Mouse (Mus musculus) forebrain, embryonic 12.5 days (tissue): ENCODE data around the gene Efcab11. TPM values are rescaled to one million over a fixed set of nuclear protein-coding genes. Genes with fewer than 3 reads are reported as not detected.

Experiments used
- ATAC-seq: fragments of 200-750 bp; cut with Nextera tagmentation; 2 replicates; pipeline ENCODE4 v1.8.0; 2017; ENCODE audit warnings: moderate TSS enrichment; ENCODE audit not compliant: low FRiP score
- H3K27ac ChIP-seq: fragments of 300-500 bp; sonication (generic); 2 replicates; pipeline ENCODE4 v1.5.1; 2016; ENCODE audit warnings: mild to moderate bottlenecking
- H3K27me3 ChIP-seq: fragments of 300-500 bp; sonication (generic); 2 replicates; pipeline ENCODE4 v1.6.1; 2016; ENCODE audit warnings: mild to moderate bottlenecking
- H3K36me3 ChIP-seq: fragments of 300-500 bp; sonication (generic); replicated peaks from 2 replicates; pipeline ENCODE4 v1.6.1; 2016; ENCODE audit warnings: mild to moderate bottlenecking
- H3K4me1 ChIP-seq: fragments of 300-500 bp; sonication (generic); 2 replicates; pipeline ENCODE4 v1.6.1; 2016
- H3K4me2 ChIP-seq: fragments of 300-500 bp; sonication (generic); 2 replicates; pipeline ENCODE4 v1.6.1; 2016; ENCODE audit warnings: mild to moderate bottlenecking, moderate library complexity
- H3K4me3 ChIP-seq: fragments of 300-500 bp; sonication (generic); replicated peaks from 2 replicates; pipeline ENCODE4 v1.5.1; 2016; ENCODE audit warnings: mild to moderate bottlenecking
- H3K9ac ChIP-seq: fragments of 300-500 bp; sonication (generic); 2 replicates; pipeline ENCODE4 v1.6.1; 2016; ENCODE audit warnings: mild to moderate bottlenecking
- H3K9me3 ChIP-seq: fragments of 300-500 bp; sonication (generic); 2 replicates; pipeline ENCODE4 v1.6.1; 2016
- WGBS: fragments of 180-500 bp; shearing (Covaris S2); methylation state at CpG from one replicate; pipeline ENCODE4 v1.1.7; 2016; 5-methylcytosine and 5-hydroxymethylcytosine counted together
- polyA plus RNA-seq: library from polyadenylated mRNA; unstranded; fragments of >200 nt; fragmentation: Nextera tagmentation; extraction: Ambion mirVana; gene quantifications from 2 replicates; pipeline ENCODE4 v1.2.1, GENCODE M21; 2016

Efcab11 gene
- polyA plus RNA-seq, 1 experiment from 2014 or later, result 25.2 TPM

- Histone ChIP-seq H3K27ac (no peak overlapping the region), H3K4me1 (no peaks in the 10 kb centered on the region), H3K27me3 (no peaks in the 10 kb centered on the region), H3K4me2 (no peak overlapping the region), H3K36me3 (peaks cover 72% of the 10 kb centered on the region), H3K4me3 (no peak overlapping the region), H3K9me3 (no peaks in the 10 kb centered on the region), H3K9ac (no peak overlapping the region)
- WGBS, result 66% methylated on average over 4 of the region's 4 CpGs
- ATAC-seq, result no peak
These were observed 18.7 kb upstream of the Efcab11 start for GRCm38 (mm10) chr12:99902867-99903370.

DNA sequence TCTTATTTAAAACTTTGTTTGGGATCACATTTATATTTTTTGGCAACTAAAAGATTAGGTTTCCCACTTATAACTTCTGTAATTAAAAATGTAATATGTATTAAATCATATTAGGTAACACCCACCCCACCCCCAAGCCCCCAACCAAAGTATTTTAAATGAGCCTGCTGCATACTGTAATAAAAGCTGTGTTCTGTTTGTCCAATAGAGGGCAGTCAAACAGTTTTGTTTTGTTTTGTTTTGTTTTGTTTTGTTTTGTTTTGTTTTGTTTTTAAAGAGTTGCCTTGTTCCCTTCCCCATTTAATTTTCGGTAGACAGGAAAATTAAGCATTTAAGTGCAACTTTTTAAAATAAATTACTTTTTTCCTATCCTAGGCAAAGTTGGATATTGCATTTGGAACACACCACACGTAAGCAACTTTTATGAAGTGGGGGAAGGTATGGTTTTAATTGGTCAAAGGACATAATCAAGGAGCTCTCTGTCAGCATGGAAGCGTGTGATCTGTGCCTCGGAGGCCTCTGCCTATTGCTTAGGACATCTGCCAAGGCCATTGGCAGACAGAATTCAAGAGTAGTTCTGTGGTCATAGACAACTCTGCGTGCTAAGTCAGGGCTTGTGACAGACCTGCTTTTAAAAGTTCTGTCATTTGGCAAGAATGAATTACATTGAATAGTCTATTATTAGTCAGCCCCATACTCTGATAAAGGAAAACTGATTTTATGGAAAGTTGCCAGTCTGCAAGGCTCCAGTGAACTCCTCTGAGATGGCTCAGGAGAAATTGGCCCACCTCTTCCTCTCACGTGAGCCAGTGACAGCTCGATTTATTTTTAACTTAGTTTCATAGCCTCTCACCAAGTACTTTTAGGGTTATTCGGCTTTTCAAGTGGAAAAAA lies 18.0 kb upstream of the Efcab11 start:
- 88% methylated on average over 8 of the region's 8 CpGs for WGBS
- Histone ChIP-seq H3K9me3 (no peaks in the 10 kb centered on the region), H3K4me3 (no peak overlapping the region), H3K36me3 (peaks cover 72% of the 10 kb centered on the region), H3K27ac (no peak overlapping the region), H3K9ac (no peak overlapping the region), H3K27me3 (no peaks in the 10 kb centered on the region), H3K4me1 (no peaks in the 10 kb centered on the region), H3K4me2 (no peak overlapping the region)
- ATAC-seq, result no peak

DNA sequence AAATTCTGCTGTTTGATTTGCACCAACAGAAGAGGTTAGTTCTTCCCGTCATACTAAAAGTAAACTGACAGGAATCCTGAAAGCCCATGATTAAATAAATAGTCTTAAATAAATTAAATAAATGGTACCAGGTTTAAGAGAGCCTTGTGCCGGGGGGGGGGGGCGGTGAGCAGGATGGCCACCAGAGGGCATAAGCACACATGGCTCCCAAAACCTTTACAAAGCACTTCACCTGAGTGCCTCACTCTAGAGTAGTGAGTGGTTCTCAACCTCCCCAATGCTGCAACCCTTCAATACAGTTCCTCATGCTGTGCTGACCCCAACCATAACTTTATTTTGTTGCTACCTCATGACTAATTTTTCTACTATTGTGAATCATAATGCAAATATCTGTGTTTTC lies 15.8 kb upstream of the Efcab11 start:
- Histone ChIP-seq H3K27ac (no peak overlapping the region), H3K4me2 (no peak overlapping the region), H3K4me1 (no peaks in the 10 kb centered on the region), H3K4me3 (no peak overlapping the region), H3K9me3 (no peaks in the 10 kb centered on the region), H3K27me3 (no peaks in the 10 kb centered on the region), H3K36me3 (peaks cover 72% of the 10 kb centered on the region), H3K9ac (no peak overlapping the region)
- 93% methylated on average over 1 of the region's 3 CpGs for WGBS
- no peak for ATAC-seq

DNA sequence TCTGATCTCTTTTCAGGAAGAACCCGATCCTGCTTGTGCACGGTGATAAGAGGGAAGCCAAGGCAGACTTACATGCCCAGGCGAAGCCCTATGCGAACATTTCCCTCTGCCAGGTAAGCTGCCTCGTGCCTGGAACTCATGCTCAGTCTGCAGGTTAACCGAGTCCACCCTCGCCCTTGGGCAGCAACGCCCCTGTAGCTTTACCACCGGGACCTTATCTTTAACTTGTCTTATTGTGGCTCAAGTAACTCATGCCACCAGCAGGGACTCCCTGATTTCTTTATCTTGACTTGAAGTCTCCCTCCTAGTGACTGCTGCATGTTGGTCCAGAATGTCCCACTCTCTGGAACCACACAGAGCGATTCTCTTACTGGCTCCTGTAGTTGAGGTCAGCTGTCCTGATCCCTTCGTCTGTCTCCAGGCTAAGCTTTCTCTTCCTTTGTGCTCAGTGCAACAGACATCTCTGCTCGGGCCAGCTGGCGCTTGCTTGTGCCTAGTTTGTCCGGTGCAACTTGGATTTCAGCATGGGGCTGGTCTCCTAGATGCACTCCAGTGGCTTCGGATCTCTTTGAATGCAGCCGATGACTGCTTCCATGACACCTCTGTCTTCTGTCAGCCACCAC lies 14.1 kb upstream of the Efcab11 start:
- Histone ChIP-seq H3K9me3 (no peaks in the 10 kb centered on the region), H3K36me3 (peaks cover 73% of the 10 kb centered on the region), H3K27me3 (no peaks in the 10 kb centered on the region), H3K4me3 (no peak overlapping the region), H3K9ac (no peak overlapping the region), H3K4me2 (no peak overlapping the region), H3K27ac (no peak overlapping the region), H3K4me1 (no peaks in the 10 kb centered on the region)
- no peak for ATAC-seq
- WGBS, result 91% methylated on average over 16 of the region's 16 CpGs

- H3K9me3 ChIP-seq, result no peaks in the 10 kb centered on the region
- peaks cover 73% of the 10 kb centered on the region for H3K36me3 ChIP-seq
- 90% methylated on average over 4 of the region's 4 CpGs for WGBS
These were observed 13.6 kb upstream of the Efcab11 start for GRCm38 (mm10) chr12:99897846-99898245.

DNA sequence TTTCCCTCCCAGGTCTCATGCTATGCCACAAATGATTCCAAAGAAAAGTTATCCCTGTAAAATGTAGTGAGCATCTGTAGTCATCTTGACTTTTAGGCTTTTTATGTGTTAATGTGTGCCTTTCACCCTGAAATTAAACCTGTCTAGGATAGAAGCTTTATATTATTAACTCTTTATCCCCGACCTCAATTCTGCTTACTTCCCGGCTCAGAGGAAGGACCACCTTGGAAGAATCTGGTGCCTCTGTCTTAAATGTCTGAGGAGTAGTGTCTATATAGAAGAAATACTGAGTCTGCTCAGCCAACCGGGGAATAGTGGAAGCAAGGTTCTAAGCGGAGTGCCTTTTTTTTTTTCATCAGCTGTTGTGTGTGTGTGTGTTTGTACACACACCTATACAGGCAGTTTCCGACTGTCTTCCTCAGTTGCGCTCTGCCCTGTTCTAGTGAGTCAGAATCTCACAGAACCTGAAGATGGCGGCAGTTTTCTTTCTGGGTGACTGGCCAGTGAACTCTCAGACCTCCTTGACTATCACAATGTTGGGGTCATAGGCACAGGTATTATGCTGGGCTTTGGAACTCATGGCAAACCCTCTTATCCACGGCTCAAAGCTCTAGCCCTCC lies 1.2 kb upstream of the Efcab11 start:
- 28% methylated on average over 8 of the region's 8 CpGs for WGBS
- Histone ChIP-seq H3K27me3 (no peaks in the 10 kb centered on the region), H3K4me2 (peak overlapping the region; percentile 87), H3K27ac (no peak overlapping the region), H3K4me3 (peak overlapping the region; percentile 73), H3K4me1 (peaks cover 35% of the 10 kb centered on the region), H3K9me3 (no peaks in the 10 kb centered on the region), H3K36me3 (peaks cover 10% of the 10 kb centered on the region), H3K9ac (peak overlapping the region; percentile 89)
- ATAC-seq, result no peak

More at GRCm38 (mm10) chr12:99897846-99898245, 13.6 kb upstream of the Efcab11 start:
- H3K27ac ChIP-seq, result no peak overlapping the region
- H3K4me3 ChIP-seq, result no peak overlapping the region
- no peak overlapping the region for H3K9ac ChIP-seq
- H3K27me3 ChIP-seq, result no peaks in the 10 kb centered on the region
- ATAC-seq, result no peak
- no peak overlapping the region for H3K4me2 ChIP-seq
- H3K4me1 ChIP-seq, result no peaks in the 10 kb centered on the region

GRCm38 (mm10) chr12:99883713-99884105 lies 530 bp downstream of the Efcab11 start:
- peaks cover 5% of the 10 kb centered on the region for H3K36me3 ChIP-seq
- peak overlapping the region; percentile 91 for H3K27ac ChIP-seq
- ATAC-seq, result peak; percentile 46
- no peaks in the 10 kb centered on the region for H3K27me3 ChIP-seq
- peak overlapping the region; percentile 73 for H3K4me3 ChIP-seq
- WGBS, result 1% methylated on average over 11 of the region's 11 CpGs
- no peaks in the 10 kb centered on the region for H3K9me3 ChIP-seq
- peaks cover 35% of the 10 kb centered on the region for H3K4me1 ChIP-seq
- peak overlapping the region; percentile 89 for H3K9ac ChIP-seq
- H3K4me2 ChIP-seq, result peak overlapping the region; percentile 87

DNA sequence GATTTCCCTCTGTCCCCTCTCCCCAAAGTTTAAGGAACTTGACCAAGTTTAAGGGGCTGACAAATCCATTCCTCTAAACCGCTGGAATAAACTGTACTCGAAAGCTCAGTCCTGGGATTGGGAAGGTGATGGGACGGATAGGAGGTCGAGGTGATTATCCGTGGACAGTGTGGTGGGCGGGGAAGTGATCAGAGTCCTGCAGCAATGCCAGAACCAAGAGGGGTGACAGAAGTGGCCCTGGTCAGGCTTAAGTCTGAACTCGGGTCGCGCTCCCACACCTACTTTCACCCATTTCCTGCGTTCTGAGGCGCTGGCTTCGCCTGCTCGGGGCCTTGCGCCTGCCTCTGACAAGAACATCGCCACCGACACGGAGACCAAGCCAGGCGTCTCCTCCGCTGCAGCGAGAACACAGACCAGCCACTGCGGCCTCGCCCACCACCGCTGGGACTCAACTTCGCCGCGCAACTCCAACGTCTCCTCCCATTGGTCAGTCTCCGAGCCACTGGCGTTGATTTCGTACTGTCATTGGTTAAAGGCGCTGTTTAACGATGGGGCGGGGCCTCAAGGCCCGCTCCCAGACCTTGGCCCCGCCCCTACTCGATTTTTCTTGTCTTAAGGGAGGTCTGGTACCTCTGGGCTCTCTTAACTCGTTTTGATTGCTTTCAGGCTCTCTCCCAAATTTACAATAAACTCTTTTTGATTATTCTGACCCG lies 1.1 kb downstream of the Efcab11 start:
- no peaks in the 10 kb centered on the region for H3K9me3 ChIP-seq
- H3K9ac ChIP-seq, result peak overlapping the region; percentile 89
- peak overlapping the region; percentile 87 for H3K4me2 ChIP-seq
- peak overlapping the region; percentile 73 for H3K4me3 ChIP-seq
- H3K4me1 ChIP-seq, result peaks cover 35% of the 10 kb centered on the region
- H3K27ac ChIP-seq, result peak overlapping the region; percentile 91; the same call in 1 of the 2 replicates
- no peaks in the 10 kb centered on the region for H3K27me3 ChIP-seq
- WGBS, result under 1% methylated on average over 38 of the region's 38 CpGs
- peaks cover 4% of the 10 kb centered on the region for H3K36me3 ChIP-seq
- peak; percentile 95 for ATAC-seq

- Histone ChIP-seq H3K36me3 (no peaks in the 10 kb centered on the region), H3K27me3 (no peaks in the 10 kb centered on the region), H3K4me1 (peaks cover 6% of the 10 kb centered on the region), H3K4me3 (no peak overlapping the region), H3K27ac (no peak overlapping the region), H3K9ac (no peak overlapping the region), H3K4me2 (no peak overlapping the region), H3K9me3 (no peaks in the 10 kb centered on the region)
- no peak for ATAC-seq
- 82% methylated on average over 6 of the region's 6 CpGs for WGBS
These were observed 9.6 kb downstream of the Efcab11 start for GRCm38 (mm10) chr12:99874609-99875008.

GRCm38 (mm10) chr12:99873443-99873842 lies 10.8 kb downstream of the Efcab11 start:
- Histone ChIP-seq H3K36me3 (no peaks in the 10 kb centered on the region), H3K27ac (no peak overlapping the region), H3K4me3 (no peak overlapping the region), H3K4me2 (no peak overlapping the region), H3K4me1 (peaks cover 6% of the 10 kb centered on the region), H3K9ac (no peak overlapping the region), H3K9me3 (no peaks in the 10 kb centered on the region), H3K27me3 (no peaks in the 10 kb centered on the region)
- ATAC-seq, result no peak
- WGBS, result 36% methylated on average over 3 of the region's 3 CpGs

DNA sequence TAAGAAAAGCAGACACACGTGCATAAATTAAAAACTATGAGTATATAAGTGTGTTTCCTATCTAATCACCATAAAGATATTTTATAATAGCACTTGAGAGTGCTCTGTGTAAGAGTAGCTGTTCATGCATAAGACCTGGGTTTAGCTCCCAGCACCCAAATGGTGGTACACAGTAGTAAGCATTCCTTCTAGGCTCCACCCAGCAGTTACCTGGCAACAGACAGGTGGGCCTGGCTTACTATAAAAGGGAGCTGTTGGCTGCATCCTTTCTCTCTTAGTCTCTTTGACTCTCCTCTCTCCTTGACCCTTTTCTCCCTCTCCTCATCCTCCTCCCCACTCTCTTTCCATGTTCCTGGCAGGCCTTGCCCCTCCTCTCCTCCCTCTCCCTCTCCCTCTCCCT lies 15.4 kb downstream of the Efcab11 start:
- Histone ChIP-seq H3K36me3 (no peaks in the 10 kb centered on the region), H3K27me3 (no peaks in the 10 kb centered on the region), H3K9ac (no peak overlapping the region), H3K9me3 (no peaks in the 10 kb centered on the region), H3K27ac (no peak overlapping the region), H3K4me2 (no peak overlapping the region), H3K4me3 (no peak overlapping the region), H3K4me1 (peaks cover 6% of the 10 kb centered on the region)
- 85% methylated on average over 1 of the region's 1 CpGs for WGBS
- no peak for ATAC-seq

GRCm38 (mm10) chr12:99864613-99865012 lies 19.6 kb downstream of the Efcab11 start:
- Histone ChIP-seq H3K9me3 (no peaks in the 10 kb centered on the region), H3K27ac (no peak overlapping the region), H3K36me3 (no peaks in the 10 kb centered on the region), H3K9ac (no peak overlapping the region), H3K4me2 (no peak overlapping the region), H3K27me3 (no peaks in the 10 kb centered on the region), H3K4me1 (peaks cover 5% of the 10 kb centered on the region; the same call in 1 of the 2 replicates), H3K4me3 (no peak overlapping the region)
- no peak for ATAC-seq
